Mouse (Mus musculus) E14TG2a.4 (cell line): ENCODE measurements around the gene Taar5.

Experiments
- H3K27me3 ChIP-seq: 2 replicates; pipeline ENCODE4 v1.6.1; 2014; ENCODE audit warnings: low read length, control low read depth; ENCODE audit not compliant: insufficient read depth
- H3K36me3 ChIP-seq: 2 replicates; pipeline ENCODE4 v1.6.1; 2014; ENCODE audit warnings: low read length, control low read depth; ENCODE audit not compliant: insufficient read depth
- H3K4me1 ChIP-seq: replicated peaks from 2 replicates; pipeline ENCODE4 v1.6.1; 2014; ENCODE audit warnings: low read depth, low read length, control low read depth
- H3K4me3 ChIP-seq: replicated peaks from 2 replicates; pipeline ENCODE4 v1.5.1; 2014; ENCODE audit warnings: mild to moderate bottlenecking, low read length
- H3K9me3 ChIP-seq: 2 replicates; pipeline ENCODE4 v1.6.1; 2014; ENCODE audit warnings: low read length, control low read depth
- CTCF ChIP-seq: conservative IDR thresholded peaks from 2 replicates; pipeline ENCODE4 v1.5.1; 2014; ENCODE audit warnings: low read length
- NANOG ChIP-seq: IDR thresholded peaks from 2 replicates; pipeline ENCODE4 v1.6.1; 2014; ENCODE audit warnings: borderline replicate concordance, low read length, mixed read lengths
- POU5F1 ChIP-seq: IDR thresholded peaks from 2 replicates; pipeline ENCODE4 v1.6.1; 2014; ENCODE audit warnings: low read length, borderline replicate concordance

Gene Taar5

GRCm38 (mm10) chr10:23970656-23971165, at the start of gene Taar5:
Gene Taar5 (plus strand): TSS chr10:23970706.
- no peaks in the 10 kb centered on the region for H3K36me3 ChIP-seq
- no peaks in the 10 kb centered on the region for H3K27me3 ChIP-seq
- no peak within 1 kb of the TSS for H3K4me3 ChIP-seq
- no peaks in the 10 kb centered on the region for H3K4me1 ChIP-seq
- peaks cover 5% of the 10 kb centered on the region; the same call in 1 of the 2 replicates for H3K9me3 ChIP-seq
- TF ChIP-seq NANOG: no peak
- no peak for TF ChIP-seq POU5F1
- no peak for TF ChIP-seq CTCF

GRCm38 (mm10) chr10:23922468-23922867, 48.0 kb upstream of the Taar5 start:
- Histone ChIP-seq H3K4me1 (no peaks in the 10 kb centered on the region), H3K9me3 (peaks cover 4% of the 10 kb centered on the region), H3K27me3 (peaks cover 3% of the 10 kb centered on the region; the same call in 1 of the 2 replicates), H3K4me3 (no peak overlapping the region), H3K36me3 (no peaks in the 10 kb centered on the region)
- TF ChIP-seq POU5F1: no peak
- no peak for TF ChIP-seq NANOG
- no peak for TF ChIP-seq CTCF

DNA sequence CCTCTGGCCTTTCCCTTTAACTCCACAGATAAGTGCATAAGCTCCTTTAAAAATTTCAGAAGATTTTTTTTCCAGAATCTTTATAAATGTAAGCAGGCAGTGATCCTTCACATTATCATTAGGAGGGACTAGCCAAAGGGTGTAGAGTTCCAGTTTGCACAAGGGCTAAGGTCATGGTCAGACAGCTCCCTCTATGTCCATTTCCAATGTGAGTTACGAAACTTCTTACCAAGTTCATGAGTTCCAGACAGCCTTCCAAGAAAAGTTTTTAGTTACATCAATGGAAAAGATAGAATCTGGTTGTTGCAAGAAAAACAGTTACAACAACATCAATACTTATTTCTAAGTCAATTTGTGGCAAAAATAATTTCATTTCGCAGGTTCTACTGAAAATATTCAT, 46.6 kb upstream of the Taar5 start:
- H3K27me3 ChIP-seq: peaks cover 3% of the 10 kb centered on the region; the same call in 1 of the 2 replicates
- H3K4me1 ChIP-seq: no peaks in the 10 kb centered on the region
- no peaks in the 10 kb centered on the region for H3K9me3 ChIP-seq
- TF ChIP-seq CTCF: no peak
- no peak for TF ChIP-seq POU5F1
- TF ChIP-seq NANOG: no peak
- no peak overlapping the region for H3K4me3 ChIP-seq
- H3K36me3 ChIP-seq: no peaks in the 10 kb centered on the region

- Histone ChIP-seq H3K27me3 (no peaks in the 10 kb centered on the region), H3K36me3 (no peaks in the 10 kb centered on the region), H3K4me3 (no peak overlapping the region), H3K4me1 (peaks cover 6% of the 10 kb centered on the region; the same call in 1 of the 2 replicates), H3K9me3 (no peaks in the 10 kb centered on the region)
- TF ChIP-seq CTCF (no peak), NANOG (peak; percentile 31; the same call in 1 of the 2 replicates), POU5F1 (no peak)
These were observed 32.9 kb upstream of the Taar5 start for GRCm38 (mm10) chr10:23937613-23938012.

- TF ChIP-seq POU5F1 (no peak), CTCF (no peak), NANOG (no peak; the same call in 1 of the 2 replicates)
- no peaks in the 10 kb centered on the region for H3K9me3 ChIP-seq
- H3K27me3 ChIP-seq: no peaks in the 10 kb centered on the region
- H3K4me1 ChIP-seq: peaks cover 6% of the 10 kb centered on the region; the same call in 1 of the 2 replicates
- no peaks in the 10 kb centered on the region for H3K36me3 ChIP-seq
- no peak within 1 kb of the TSS for H3K4me3 ChIP-seq
These were observed 32.2 kb upstream of the Taar5 start, which contains the start of gene Taar2 for GRCm38 (mm10) chr10:23938312-23938711. Gene Taar2 (plus strand): TSS chr10:23938572.

DNA sequence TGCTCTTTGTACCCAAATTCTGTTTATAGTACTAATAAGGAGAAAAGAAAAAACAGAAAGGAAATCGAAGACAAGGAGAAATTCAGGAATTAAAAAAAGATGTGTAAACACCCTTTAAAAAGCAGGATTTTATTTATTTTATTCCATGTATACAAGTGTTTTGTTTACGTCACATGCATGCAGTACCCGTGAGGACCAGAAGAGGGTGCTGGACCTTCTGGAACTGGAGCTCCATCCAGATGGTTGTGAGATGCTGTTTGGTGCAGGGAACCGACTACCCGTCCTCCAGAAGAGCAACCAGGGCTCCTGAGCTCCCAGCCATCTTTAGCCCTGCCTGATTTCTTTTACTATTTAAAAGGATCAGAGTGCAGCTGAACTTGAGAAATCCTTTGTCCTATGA, 28.0 kb upstream of the Taar5 start:
- Histone ChIP-seq H3K4me3 (no peak overlapping the region), H3K36me3 (no peaks in the 10 kb centered on the region), H3K4me1 (peaks cover 6% of the 10 kb centered on the region; the same call in 1 of the 2 replicates), H3K27me3 (no peaks in the 10 kb centered on the region), H3K9me3 (no peaks in the 10 kb centered on the region)
- TF ChIP-seq POU5F1 (no peak), NANOG (no peak), CTCF (peak; percentile 96)

DNA sequence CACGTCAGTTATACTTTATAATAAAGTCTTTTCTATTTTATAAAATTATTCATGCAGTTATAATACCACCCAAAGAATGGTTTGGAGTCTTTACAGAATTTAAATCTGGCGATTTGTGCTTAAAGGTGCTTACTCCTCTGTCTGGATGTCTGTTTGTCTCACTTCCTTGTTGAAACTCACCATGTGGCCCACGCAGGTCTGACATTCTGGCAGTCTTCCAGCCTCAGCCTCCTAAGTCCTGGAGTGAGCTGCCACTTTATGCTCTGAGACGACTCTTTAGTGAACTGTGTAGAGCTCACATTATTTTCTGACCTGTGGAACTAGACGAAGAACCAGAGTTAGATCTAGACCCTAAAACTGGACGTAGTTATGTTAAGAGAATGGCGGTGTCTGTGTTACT, 22.5 kb upstream of the Taar5 start:
- TF ChIP-seq NANOG (no peak), POU5F1 (no peak), CTCF (no peak)
- H3K9me3 ChIP-seq: no peaks in the 10 kb centered on the region
- no peak overlapping the region for H3K4me3 ChIP-seq
- no peaks in the 10 kb centered on the region for H3K27me3 ChIP-seq
- H3K4me1 ChIP-seq: no peaks in the 10 kb centered on the region
- no peaks in the 10 kb centered on the region for H3K36me3 ChIP-seq

DNA sequence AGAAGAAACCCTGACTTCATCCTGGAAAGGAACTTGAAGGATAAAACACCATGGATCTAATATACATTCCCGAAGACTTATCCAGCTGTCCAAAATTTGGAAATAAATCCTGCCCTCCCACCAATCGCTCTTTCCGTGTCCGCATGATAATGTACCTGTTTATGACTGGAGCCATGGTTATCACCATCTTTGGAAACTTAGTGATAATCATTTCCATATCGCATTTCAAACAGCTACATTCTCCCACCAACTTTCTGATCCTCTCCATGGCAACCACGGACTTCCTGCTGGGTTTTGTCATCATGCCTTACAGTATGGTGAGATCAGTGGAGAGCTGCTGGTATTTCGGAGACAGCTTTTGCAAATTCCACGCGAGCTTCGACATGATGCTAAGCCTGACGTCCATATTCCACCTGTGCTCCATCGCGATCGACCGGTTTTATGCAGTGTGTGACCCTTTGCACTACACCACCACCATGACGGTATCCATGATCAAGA, 20.9 kb upstream of the Taar5 start, which contains the start of gene Taar3:
TSS of gene Taar3 (plus strand) at position 51 of the 498 bp plus-strand sequence.
- TF ChIP-seq CTCF (no peak), POU5F1 (no peak), NANOG (no peak)
- H3K9me3 ChIP-seq: no peaks in the 10 kb centered on the region
- H3K4me3 ChIP-seq: no peak within 1 kb of the TSS
- H3K36me3 ChIP-seq: no peaks in the 10 kb centered on the region
- no peaks in the 10 kb centered on the region for H3K27me3 ChIP-seq
- no peaks in the 10 kb centered on the region for H3K4me1 ChIP-seq

- Histone ChIP-seq H3K4me3 (no peak overlapping the region), H3K9me3 (no peaks in the 10 kb centered on the region), H3K4me1 (no peaks in the 10 kb centered on the region), H3K27me3 (no peaks in the 10 kb centered on the region), H3K36me3 (no peaks in the 10 kb centered on the region)
- no peak for TF ChIP-seq CTCF
- TF ChIP-seq POU5F1: no peak
- no peak for TF ChIP-seq NANOG
These were observed 18.8 kb upstream of the Taar5 start for GRCm38 (mm10) chr10:23951714-23952113.
